8 mouse cellular contexts compared by ENCODE assay signal in the genomic region with DNA sequence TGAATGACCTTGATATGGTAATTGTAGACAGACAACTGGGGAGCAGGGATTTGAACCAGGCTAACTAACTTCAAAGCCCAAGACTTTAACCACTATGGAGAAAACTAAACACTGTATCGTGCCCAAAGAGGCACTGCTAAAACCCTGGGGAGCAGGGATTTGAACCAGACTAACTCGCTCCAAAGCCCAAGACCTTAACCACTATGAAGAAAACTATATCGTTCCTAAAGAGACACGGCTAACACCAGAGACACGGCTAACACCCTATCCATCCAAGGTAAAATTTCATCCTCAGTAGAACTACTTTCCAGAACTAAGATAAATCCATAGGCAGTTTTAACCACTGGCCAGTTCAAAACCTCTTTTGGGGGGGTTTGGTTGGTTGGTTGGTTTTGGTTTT. TPM values are rescaled to one million over a fixed set of nuclear protein-coding genes. Genes with fewer than 3 reads are reported as not detected.
DNase-seq lines count a peak whose midpoint lies in the region; ATAC-seq and TF ChIP-seq lines count a peak whose summit lies in the region.

No protein-coding gene starts in this region.

- H3K79me2 ChIP-seq in heart, adult 2 months (replicated peaks; ENCODE audit: control insufficient read depth, insufficient read depth, low read length): peaks cover 5% of the 10 kb centered on the region

- no peak for TF ChIP-seq EP300 in heart, adult 2 months (IDR thresholded peaks at IDR 0.05; ENCODE audit: insufficient read depth, low read depth, low read length)
- TF ChIP-seq EP300 in heart, postnatal 0 days (IDR thresholded peaks at IDR 0.05; ENCODE audit: low read depth): no peak

- intact Hi-C loops in heart, adult 2 months (cut with DNase I): loop anchor here (10.0 kb wide), 1 partner anchor 50 kb away; no protein-coding TSS in a partner anchor

- DNase-seq in heart, adult 2 months: no peak
- DNase-seq in heart, adult 9 months (ENCODE audit: low spot score in 2 of 2): no peak
- DNase-seq in ES-CJ7 (ENCODE audit: low read depth, low spot score): peak; percentile 32
- no peak for DNase-seq in heart, postnatal 0 days (ENCODE audit: low spot score)
- DNase-seq in testis, postnatal 10 days (ENCODE audit: low spot score): no peak
- no peak for DNase-seq in urinary bladder, adult 18-20 months (ENCODE audit: low spot score in 2 of 2)
- DNase-seq in T-cell, adult 2 months (ENCODE audit: low spot score): no peak

- no peak overlapping the region; the same call in 1 of the 2 replicates for H3K9ac ChIP-seq in heart, adult 2 months (ENCODE audit: low read depth, low read length)
- no peak overlapping the region for H3K9ac ChIP-seq in heart, postnatal 0 days (replicated peaks; ENCODE audit: low read depth, low read length)
- no peak overlapping the region for H3K9ac ChIP-seq in liver, embryonic 15.5 days

- TF ChIP-seq CTCF in heart, adult 2 months (IDR thresholded peaks at IDR 0.05): no peak
- no peak for TF ChIP-seq CTCF in heart, postnatal 0 days (IDR thresholded peaks at IDR 0.05; ENCODE audit: low read depth)

- peak overlapping the region; percentile 73 for H3K4me2 ChIP-seq in heart, postnatal 0 days (ENCODE audit: low read depth, low read length)
- H3K4me2 ChIP-seq in liver, embryonic 15.5 days: 0 out of 2 replicates have a peak overlapping the region, but pooled peaks have one; percentile 6

- H3K4me3 ChIP-seq in heart, adult 2 months: peak overlapping the region; percentile 80
- H3K4me3 ChIP-seq in heart, postnatal 0 days (ENCODE audit: low read depth, low read length): peak overlapping the region; percentile 81
- H3K4me3 ChIP-seq in liver, embryonic 15.5 days (replicated peaks): peak overlapping the region; percentile 62; the same call in 1 of the 2 replicates

- peaks cover 10% of the 10 kb centered on the region for H3K4me1 ChIP-seq in heart, adult 2 months (ENCODE audit: control insufficient read depth, insufficient read depth, low read length)
- H3K4me1 ChIP-seq in heart, postnatal 0 days (ENCODE audit: control insufficient read depth, insufficient read depth): peaks cover 15% of the 10 kb centered on the region; the same call in 1 of the 2 replicates
- H3K4me1 ChIP-seq in liver, embryonic 15.5 days (replicated peaks): 0 out of 2 replicates have a peak, but pooled peaks cover 6% of the 10 kb centered on the region

- WGBS in heart, adult 2 months: 45% methylated on average over 5 of the region's 5 CpGs
- WGBS in heart, postnatal 0 days: 45% methylated on average over 5 of the region's 5 CpGs
- 47% methylated on average over 5 of the region's 5 CpGs for WGBS in liver, embryonic 15.5 days (ENCODE audit: insufficient replicate concordance)

- no peaks in the 10 kb centered on the region for H3K9me3 ChIP-seq in heart, postnatal 0 days (replicated peaks; ENCODE audit: control insufficient read depth, low read length)
- H3K9me3 ChIP-seq in liver, embryonic 15.5 days (replicated peaks): no peaks in the 10 kb centered on the region

- no peak for TF ChIP-seq POLR2A in heart, adult 2 months (IDR thresholded peaks at IDR 0.05; ENCODE audit: insufficient read depth, low read depth, low read length)

- H3K27ac ChIP-seq in heart, adult 2 months: peak overlapping the region; percentile 99
- H3K27ac ChIP-seq in heart, postnatal 0 days (ENCODE audit: low read depth): 0 out of 2 replicates have a peak overlapping the region, but pooled peaks have one; percentile 2
- H3K27ac ChIP-seq in liver, embryonic 15.5 days (replicated peaks): no peak overlapping the region

- peaks cover 6% of the 10 kb centered on the region for H3K36me3 ChIP-seq in heart, adult 2 months (ENCODE audit: control insufficient read depth, insufficient read depth, low read length)
- H3K36me3 ChIP-seq in heart, postnatal 0 days (replicated peaks; ENCODE audit: control insufficient read depth, insufficient read depth, low read length): no peaks in the 10 kb centered on the region; the same call in 1 of the 2 replicates
- no peaks in the 10 kb centered on the region for H3K36me3 ChIP-seq in liver, embryonic 15.5 days (replicated peaks)

- ATAC-seq in heart, postnatal 0 days (ENCODE audit: insufficient read depth, low read depth): no peak
- no peak for ATAC-seq in liver, embryonic 15.5 days (ENCODE audit: insufficient read depth)

- H3K27me3 ChIP-seq in heart, adult 2 months (ENCODE audit: control insufficient read depth, insufficient read depth, low read length): no peaks in the 10 kb centered on the region
- no peaks in the 10 kb centered on the region for H3K27me3 ChIP-seq in heart, postnatal 0 days (ENCODE audit: control insufficient read depth, insufficient read depth, low read length)
- H3K27me3 ChIP-seq in liver, embryonic 15.5 days: peaks cover 34% of the 10 kb centered on the region

RNA-seq across cellular contexts. Expression of gene Sash1, which starts 1.3 kb away (rescaled TPM):
- 10 to 100 TPM; 22.1 to 32.8 TPM for total RNA-seq in heart, adult 2 months (2021)
- polyA plus RNA-seq in heart, adult 2 months (2012; rRNA removed): 10.0 and 15.9 TPM in 2 replicates
- total RNA-seq in heart, postnatal 0 days (2014; rRNA removed; ENCODE audit: low replicate concordance): 17.7 and 18.3 TPM in 2 replicates
- 3.8 and 3.9 TPM in 2 replicates for polyA plus RNA-seq in heart, postnatal 0 days (2015; fragmentation: Nextera tagmentation; extraction: Ambion mirVana)
- 0.94 and 0.99 TPM in 2 replicates for polyA plus RNA-seq in liver, embryonic 15.5 days (2015; fragmentation: Nextera tagmentation; extraction: Ambion mirVana)
